Mouse (Mus musculus): Measurements from ENCODE around the gene Pla2g4a.

- no peak for TF ChIP-seq CTCF (IDR thresholded peaks at IDR 0.05; ENCODE audit: insufficient read depth, low read length)
- TF ChIP-seq POLR2A (IDR thresholded peaks at IDR 0.05; ENCODE audit: borderline replicate concordance, extremely low read depth, low read depth, low read length): no peak
These were observed 14.7 kb downstream of the Pla2g4a start for GRCm38 (mm10) chr1:149946432-149946831.
